Mouse (Mus musculus): ENCODE measurements around the gene Prtg. TPM values are rescaled to one million over a fixed set of nuclear protein-coding genes. Genes with fewer than 3 reads are reported as not detected.

Prtg gene
- polyA plus RNA-seq, 1 experiment from 2014 or later = 1.3 TPM

- WGBS = 95% methylated on average over 6 of the region's 6 CpGs
- Histone ChIP-seq H3K27ac (ENCODE audit: low read depth) (no peak overlapping the region), H3K9ac (no peak overlapping the region), H3K4me2 (no peak overlapping the region), H3K4me3 (ENCODE audit: low read depth, low read length) (no peak overlapping the region), H3K27me3 (ENCODE audit: insufficient read depth, low read length) (no peaks in the 10 kb centered on the region), H3K36me3 (ENCODE audit: insufficient read depth) (no peaks in the 10 kb centered on the region), H3K4me1 (ENCODE audit: insufficient read depth) (no peaks in the 10 kb centered on the region), H3K9me3 (ENCODE audit: low read depth, low read length) (no peaks in the 10 kb centered on the region)
- ATAC-seq (ENCODE audit: insufficient read depth) (no peak), DNase-seq (no peak)
- peak; percentile 26; the same call in 1 of the 2 replicates for TF ChIP-seq CTCF (IDR thresholded peaks at IDR 0.05; ENCODE audit: low read depth)
Measured at GRCm38 (mm10) chr9:72894796-72895352, 88.2 kb downstream of the Prtg start.

GRCm38 (mm10) chr9:72902057-72902456, 95.4 kb downstream of the Prtg start:
- H3K9me3 ChIP-seq (ENCODE audit: low read depth, low read length) = no peaks in the 10 kb centered on the region
- no peak overlapping the region for H3K27ac ChIP-seq (ENCODE audit: low read depth)
- no peak for TF ChIP-seq CTCF (IDR thresholded peaks at IDR 0.05; ENCODE audit: low read depth)
- 0 out of 2 replicates have a peak, but pooled peaks cover 4% of the 10 kb centered on the region for H3K36me3 ChIP-seq (ENCODE audit: insufficient read depth)
- H3K27me3 ChIP-seq (ENCODE audit: insufficient read depth, low read length) = no peaks in the 10 kb centered on the region
- no peak overlapping the region for H3K4me2 ChIP-seq
- DNase-seq (no peak), ATAC-seq (ENCODE audit: insufficient read depth) (no peak)
- H3K4me1 ChIP-seq (ENCODE audit: insufficient read depth) = no peaks in the 10 kb centered on the region
- H3K9ac ChIP-seq = no peak overlapping the region
- 66% methylated on average over 8 of the region's 8 CpGs for WGBS
- H3K4me3 ChIP-seq (ENCODE audit: low read depth, low read length) = no peak overlapping the region

- no peaks in the 10 kb centered on the region for H3K27me3 ChIP-seq (ENCODE audit: insufficient read depth, low read length)
- H3K9me3 ChIP-seq (ENCODE audit: low read depth, low read length) = no peaks in the 10 kb centered on the region
- no peak for DNase-seq
- H3K4me2 ChIP-seq = no peak overlapping the region
- no peak for ATAC-seq (ENCODE audit: insufficient read depth)
- 84% methylated on average over 5 of the region's 5 CpGs for WGBS
- 0 out of 2 replicates have a peak, but pooled peaks cover 4% of the 10 kb centered on the region for H3K36me3 ChIP-seq (ENCODE audit: insufficient read depth)
- no peak overlapping the region for H3K4me3 ChIP-seq (ENCODE audit: low read depth, low read length)
- no peak overlapping the region for H3K27ac ChIP-seq (ENCODE audit: low read depth)
- TF ChIP-seq CTCF (IDR thresholded peaks at IDR 0.05; ENCODE audit: low read depth) = no peak
- no peak overlapping the region for H3K9ac ChIP-seq
- no peaks in the 10 kb centered on the region for H3K4me1 ChIP-seq (ENCODE audit: insufficient read depth)
Measured at GRCm38 (mm10) chr9:72902611-72903010, 95.9 kb downstream of the Prtg start.

GRCm38 (mm10) chr9:72906693-72907103, 100.0 kb downstream of the Prtg start:
- Histone ChIP-seq H3K4me3 (ENCODE audit: low read depth, low read length) (no peak overlapping the region), H3K4me1 (ENCODE audit: insufficient read depth) (no peaks in the 10 kb centered on the region), H3K9ac (no peak overlapping the region; the same call in 1 of the 2 replicates), H3K27me3 (ENCODE audit: insufficient read depth, low read length) (no peaks in the 10 kb centered on the region), H3K27ac (ENCODE audit: low read depth) (no peak overlapping the region), H3K9me3 (ENCODE audit: low read depth, low read length) (no peaks in the 10 kb centered on the region), H3K4me2 (no peak overlapping the region), H3K36me3 (ENCODE audit: insufficient read depth) (0 out of 2 replicates have a peak, but pooled peaks cover 4% of the 10 kb centered on the region)
- 78% methylated on average over 6 of the region's 6 CpGs for WGBS
- DNase-seq = no peak
- ATAC-seq (ENCODE audit: insufficient read depth) = no peak
- TF ChIP-seq CTCF (IDR thresholded peaks at IDR 0.05; ENCODE audit: low read depth) = no peak

- H3K9me3 ChIP-seq (ENCODE audit: low read depth, low read length) = no peaks in the 10 kb centered on the region
- no peaks in the 10 kb centered on the region for H3K36me3 ChIP-seq (ENCODE audit: insufficient read depth)
- H3K27me3 ChIP-seq (ENCODE audit: insufficient read depth, low read length) = no peaks in the 10 kb centered on the region
- WGBS = 94% methylated on average over 2 of the region's 2 CpGs
- H3K9ac ChIP-seq = no peak overlapping the region
- DNase-seq = no peak
- ATAC-seq (ENCODE audit: insufficient read depth) = no peak
- no peak overlapping the region for H3K4me3 ChIP-seq (ENCODE audit: low read depth, low read length)
- H3K4me1 ChIP-seq (ENCODE audit: insufficient read depth) = no peaks in the 10 kb centered on the region
- no peak overlapping the region for H3K27ac ChIP-seq (ENCODE audit: low read depth)
- no peak overlapping the region for H3K4me2 ChIP-seq
- TF ChIP-seq CTCF (IDR thresholded peaks at IDR 0.05; ENCODE audit: low read depth) = no peak
Measured at GRCm38 (mm10) chr9:72911381-72911780, 104.7 kb downstream of the Prtg start.

- WGBS = 35% methylated on average over 6 of the region's 6 CpGs
- no peaks in the 10 kb centered on the region for H3K36me3 ChIP-seq (ENCODE audit: insufficient read depth)
- DNase-seq (peak; percentile 77), ATAC-seq (ENCODE audit: insufficient read depth) (peak; percentile 70; the same call in 1 of the 2 replicates)
- H3K27ac ChIP-seq (ENCODE audit: low read depth) = no peak overlapping the region; the same call in 1 of the 2 replicates
- no peaks in the 10 kb centered on the region for H3K9me3 ChIP-seq (ENCODE audit: low read depth, low read length)
- H3K4me1 ChIP-seq (ENCODE audit: insufficient read depth) = no peaks in the 10 kb centered on the region
- no peaks in the 10 kb centered on the region for H3K27me3 ChIP-seq (ENCODE audit: insufficient read depth, low read length)
- no peak overlapping the region for H3K4me3 ChIP-seq (ENCODE audit: low read depth, low read length)
- no peak for TF ChIP-seq CTCF (IDR thresholded peaks at IDR 0.05; ENCODE audit: low read depth)
- peak overlapping the region; percentile 48 for H3K4me2 ChIP-seq
- no peak overlapping the region for H3K9ac ChIP-seq
Measured at GRCm38 (mm10) chr9:72913551-72913950, 106.9 kb downstream of the Prtg start.

GRCm38 (mm10) chr9:72915728-72916127, 109.1 kb downstream of the Prtg start:
- Histone ChIP-seq H3K9me3 (ENCODE audit: low read depth, low read length) (no peaks in the 10 kb centered on the region), H3K4me1 (ENCODE audit: insufficient read depth) (no peaks in the 10 kb centered on the region)
- no peak for ATAC-seq (ENCODE audit: insufficient read depth)

More at GRCm38 (mm10) chr9:72915728-72916127, 109.1 kb downstream of the Prtg start:
- Histone ChIP-seq H3K9ac (no peak overlapping the region), H3K27me3 (ENCODE audit: insufficient read depth, low read length) (no peaks in the 10 kb centered on the region), H3K27ac (ENCODE audit: low read depth) (no peak overlapping the region), H3K36me3 (ENCODE audit: insufficient read depth) (no peaks in the 10 kb centered on the region), H3K4me3 (ENCODE audit: low read depth, low read length) (no peak overlapping the region), H3K4me2 (no peak overlapping the region)
- WGBS = 56% methylated on average over 7 of the region's 7 CpGs
- no peak for TF ChIP-seq CTCF (IDR thresholded peaks at IDR 0.05; ENCODE audit: low read depth)
- peak; percentile 20 for DNase-seq
